Mouse (Mus musculus) gastrocnemius, adult 18-20 months (tissue): Measurements from ENCODE around the gene Pgd. TPM values are rescaled to one million over a fixed set of nuclear protein-coding genes. Genes with fewer than 3 reads are reported as not detected.
"Not testable (repeated sequence)": the region's sequence is repeated elsewhere in the genome, so short reads cannot be mapped to it uniquely, and the experiment has no call there.

Experiments used
- DNase-seq: peaks from one replicate; pipeline ENCODE4 v3.0.0; 2021; ENCODE audit warnings: low spot score
- long read RNA-seq, 2 experiments: library from polyadenylated mRNA; stranded (forward); transcript quantifications; one replicate each; pipeline ENCODE4 v2.0.0; 2021
- total RNA-seq, 2 experiments: library from RNA; stranded (reverse); gene quantifications; 2 replicates each; pipeline ENCODE4 v1.2.3; 2021

The Pgd gene
- 10 to 100 TPM; 13.4 to 18.7 TPM for total RNA-seq
- long read RNA-seq, experiment 1, partial matches to known transcripts: 3 of 4 reads
- long read RNA-seq, experiment 1, other reads (novel, unspliced or antisense): 0 of 4 reads
- long read RNA-seq, experiment 2, partial matches to known transcripts: 4 of 6 reads
- long read RNA-seq, experiment 2, other reads (novel, unspliced or antisense): 0 of 6 reads

- DNase-seq: peak; percentile 97
Measured at GRCm38 (mm10) chr4:149166215-149166946, at the start of gene Pgd. TSS of gene Pgd (minus strand) at chr4:149166771.

GRCm38 (mm10) chr4:149215982-149216381, 49.4 kb upstream of the Pgd start:
- DNase-seq: no peak

- DNase-seq: no peak
Measured at GRCm38 (mm10) chr4:149215397-149215796, 48.8 kb upstream of the Pgd start.

- DNase-seq: not testable (repeated sequence)
Measured at GRCm38 (mm10) chr4:149214468-149214867, 47.9 kb upstream of the Pgd start.

GRCm38 (mm10) chr4:149213466-149213865, 46.9 kb upstream of the Pgd start:
- DNase-seq: no peak

- DNase-seq: not testable (repeated sequence)
Measured at GRCm38 (mm10) chr4:149211441-149211840, 44.9 kb upstream of the Pgd start.

- DNase-seq: no peak
Measured at GRCm38 (mm10) chr4:149202467-149202866, 35.9 kb upstream of the Pgd start.

GRCm38 (mm10) chr4:149201110-149201509, 34.5 kb upstream of the Pgd start:
- DNase-seq: no peak

- no peak for DNase-seq
Measured at GRCm38 (mm10) chr4:149197180-149197579, 30.6 kb upstream of the Pgd start.

GRCm38 (mm10) chr4:149191103-149191502, 24.5 kb upstream of the Pgd start:
- DNase-seq: no peak

GRCm38 (mm10) chr4:149188563-149188962, 22.0 kb upstream of the Pgd start:
- no peak for DNase-seq

- DNase-seq: no peak
Measured at GRCm38 (mm10) chr4:149182755-149183154, 16.2 kb upstream of the Pgd start.

- DNase-seq: peak; percentile 60
Measured at GRCm38 (mm10) chr4:149182192-149182591, 15.6 kb upstream of the Pgd start.

- DNase-seq: peak; percentile 32
Measured at GRCm38 (mm10) chr4:149179573-149179972, 13.0 kb upstream of the Pgd start.

GRCm38 (mm10) chr4:149179160-149179559, 12.6 kb upstream of the Pgd start:
- no peak for DNase-seq

GRCm38 (mm10) chr4:149178328-149178727, 11.8 kb upstream of the Pgd start:
- DNase-seq: no peak

GRCm38 (mm10) chr4:149177046-149177445, 10.5 kb upstream of the Pgd start:
- no peak for DNase-seq

GRCm38 (mm10) chr4:149176645-149177044, 10.1 kb upstream of the Pgd start:
- DNase-seq: no peak

GRCm38 (mm10) chr4:149173661-149174060, 7.1 kb upstream of the Pgd start:
- no peak for DNase-seq

- peak; percentile 79 for DNase-seq
Measured at GRCm38 (mm10) chr4:149172666-149173065, 6.1 kb upstream of the Pgd start.

- DNase-seq: peak; percentile 71
Measured at GRCm38 (mm10) chr4:149172083-149172482, 5.5 kb upstream of the Pgd start.

- peak; percentile 64 for DNase-seq
Measured at GRCm38 (mm10) chr4:149171581-149171981, 5.0 kb upstream of the Pgd start.

GRCm38 (mm10) chr4:149170394-149170931, 3.9 kb upstream of the Pgd start:
- DNase-seq: no peak
